Mouse (Mus musculus) MEL (cell line): ENCODE data around the gene Dis3l2. TPM values are rescaled to one million over a fixed set of nuclear protein-coding genes. Genes with fewer than 3 reads are reported as not detected.

Source experiments
- DNase-seq: peaks from one replicate; pipeline ENCODE4 v3.0.0; 2011; ENCODE audit warnings: low read depth, low spot score
- H3K27ac ChIP-seq: 2 replicates; pipeline ENCODE4 v1.5.1; 2012; ENCODE audit warnings: low read depth, mild to moderate bottlenecking, control low read depth, low read length, moderate library complexity; ENCODE audit not compliant: control insufficient read depth
- H3K27me3 ChIP-seq, 2 experiments: fragments of 150-350 bp in 1 of 2; sonication (generic) in 1 of 2; 2 replicates each; pipeline ENCODE4 v1.6.1; 2012; ENCODE audit warnings: low read length in 2 of 2, mild to moderate bottlenecking in 2 of 2, improper control_type of control experiment in 1 of 2, moderate library complexity in 1 of 2; ENCODE audit not compliant: insufficient read depth in 2 of 2, control insufficient read depth in 1 of 2
- H3K36me3 ChIP-seq, 2 experiments: 2 replicates each; pipeline ENCODE4 v1.6.1; 2012 to 2014; ENCODE audit warnings: low read length in 2 of 2, improper control_type of control experiment in 1 of 2, inconsistent platforms in 1 of 2, mild to moderate bottlenecking in 1 of 2; ENCODE audit not compliant: insufficient read depth in 2 of 2, control insufficient read depth in 1 of 2
- H3K4me1 ChIP-seq, 2 experiments: fragments of 150-350 bp in 1 of 2; sonication (generic) in 1 of 2; 2 replicates each; pipeline ENCODE4 v1.6.1; 2012; ENCODE audit warnings: low read length in 2 of 2, improper control_type of control experiment in 1 of 2, mild to moderate bottlenecking in 1 of 2; ENCODE audit not compliant: insufficient read depth in 2 of 2, control insufficient read depth in 1 of 2
- H3K4me3 ChIP-seq, 2 experiments: fragments of 150-350 bp in 1 of 2; sonication (generic) in 1 of 2; 2 replicates each; pipeline ENCODE4 v1.5.1; 2012; ENCODE audit warnings: low read depth in 2 of 2, low read length in 2 of 2, mild to moderate bottlenecking in 2 of 2, moderate library complexity in 2 of 2, control low read depth in 1 of 2, improper control_type of control experiment in 1 of 2; ENCODE audit not compliant: control insufficient read depth in 1 of 2, insufficient read depth in 1 of 2
- H3K79me2 ChIP-seq: 2 replicates; pipeline ENCODE4 v1.6.1; 2012; ENCODE audit warnings: mild to moderate bottlenecking, low read length, moderate library complexity; ENCODE audit not compliant: control insufficient read depth, poor library complexity, insufficient read depth
- H3K9ac ChIP-seq: 2 replicates; pipeline ENCODE4 v1.6.1; 2012; ENCODE audit warnings: low read depth, mild to moderate bottlenecking, control low read depth, low read length, moderate library complexity; ENCODE audit not compliant: control insufficient read depth, poor library complexity, severe bottlenecking
- H3K9me3 ChIP-seq: fragments of 150-350 bp; sonication (generic); replicated peaks from 2 replicates; pipeline ENCODE4 v1.6.1; 2012; ENCODE audit warnings: mild to moderate bottlenecking, low read length, improper control_type of control experiment, moderate library complexity; ENCODE audit not compliant: insufficient read depth
- BHLHE40 ChIP-seq: IDR thresholded peaks from 2 replicates; pipeline ENCODE4 v1.6.1; 2012; ENCODE audit warnings: low read depth, mild to moderate bottlenecking, inconsistent platforms, low read length, improper control_type of control experiment, borderline replicate concordance
- CHD1 ChIP-seq: IDR thresholded peaks from 2 replicates; pipeline ENCODE4 v1.6.1; 2012; ENCODE audit warnings: low read depth, mild to moderate bottlenecking, inconsistent platforms, low read length, improper control_type of control experiment
- CHD2 ChIP-seq: IDR thresholded peaks from 2 replicates; pipeline ENCODE4 v1.6.1; 2011; ENCODE audit warnings: low read length, improper control_type of control experiment
- CTCF ChIP-seq, 3 experiments: IDR thresholded peaks in 2 of 3; conservative IDR thresholded peaks in 1 of 3; 2 replicates each; pipeline ENCODE4 v1.5.1; 2011 to 2012; ENCODE audit warnings: low read length in 3 of 3, low read depth in 2 of 3, mild to moderate bottlenecking in 2 of 3, improper control_type of control experiment in 1 of 3, inconsistent platforms in 1 of 3, mixed read lengths in 1 of 3, moderate library complexity in 1 of 3; ENCODE audit not compliant: control insufficient read depth in 1 of 3, insufficient read depth in 1 of 3, poor library complexity in 1 of 3, severe bottlenecking in 1 of 3
- EP300 ChIP-seq, 2 experiments: IDR thresholded peaks; 2 replicates each; pipeline ENCODE4 v1.6.1; 2011; ENCODE audit warnings: improper control_type of control experiment in 2 of 2, low read length in 2 of 2, low read depth in 1 of 2, mild to moderate bottlenecking in 1 of 2
- ETS1 ChIP-seq: IDR thresholded peaks from 2 replicates; pipeline ENCODE4 v1.6.1; 2012; ENCODE audit warnings: low read depth, mild to moderate bottlenecking, inconsistent platforms, low read length, improper control_type of control experiment, moderate library complexity
- JUND ChIP-seq: IDR thresholded peaks from 2 replicates; pipeline ENCODE4 v1.6.1; 2011; ENCODE audit warnings: low read depth, mild to moderate bottlenecking, improper control_type of control experiment, low read length
- MAFK ChIP-seq: IDR thresholded peaks from 2 replicates; pipeline ENCODE4 v1.6.1; 2011; ENCODE audit warnings: low read depth, mild to moderate bottlenecking, low read length, improper control_type of control experiment, borderline replicate concordance
- MAX ChIP-seq: IDR thresholded peaks from 2 replicates; pipeline ENCODE4 v1.6.1; 2011; ENCODE audit warnings: low read length, improper control_type of control experiment
- MAZ ChIP-seq: IDR thresholded peaks from 2 replicates; pipeline ENCODE4 v1.6.1; 2012; ENCODE audit warnings: low read depth, mild to moderate bottlenecking, inconsistent platforms, low read length, improper control_type of control experiment
- MXI1 ChIP-seq: IDR thresholded peaks from 2 replicates; pipeline ENCODE4 v1.6.1; 2011; ENCODE audit warnings: mild to moderate bottlenecking, low read depth, low read length, improper control_type of control experiment
- MYB ChIP-seq: IDR thresholded peaks from 2 replicates; pipeline ENCODE4 v1.6.1; 2011; ENCODE audit warnings: mild to moderate bottlenecking, low read depth, low read length, improper control_type of control experiment
- NELFE ChIP-seq: IDR thresholded peaks from 2 replicates; pipeline ENCODE4 v1.6.1; 2011; ENCODE audit warnings: low read depth, low read length, improper control_type of control experiment
- NRF1 ChIP-seq: IDR thresholded peaks from 2 replicates; pipeline ENCODE4 v1.6.1; 2014; ENCODE audit warnings: low read depth, mild to moderate bottlenecking, inconsistent platforms, low read length, improper control_type of control experiment, moderate library complexity; ENCODE audit not compliant: poor library complexity, insufficient read depth, severe bottlenecking
- POLR2A ChIP-seq, 2 experiments: IDR thresholded peaks; 2 replicates each; pipeline ENCODE4 v1.6.1; 2011 to 2012; ENCODE audit warnings: low read length in 2 of 2, mild to moderate bottlenecking in 2 of 2, control low read depth in 1 of 2, improper control_type of control experiment in 1 of 2, low read depth in 1 of 2, moderate library complexity in 1 of 2; ENCODE audit not compliant: control insufficient read depth in 1 of 2, insufficient read depth in 1 of 2, poor library complexity in 1 of 2
- POLR2AphosphoS2 ChIP-seq: IDR thresholded peaks from 2 replicates; pipeline ENCODE4 v1.6.1; 2011; ENCODE audit warnings: low read length, improper control_type of control experiment
- RCOR1 ChIP-seq: IDR thresholded peaks from 2 replicates; pipeline ENCODE4 v1.6.1; 2012; ENCODE audit warnings: low read depth, mild to moderate bottlenecking, inconsistent platforms, low read length, improper control_type of control experiment
- SMC3 ChIP-seq: IDR thresholded peaks from 2 replicates; pipeline ENCODE4 v1.6.1; 2011; ENCODE audit warnings: low read depth, low read length, improper control_type of control experiment
- TAL1 ChIP-seq: IDR thresholded peaks from 2 replicates; pipeline ENCODE4 v1.6.1; 2012; ENCODE audit warnings: mild to moderate bottlenecking, inconsistent platforms, low read length, moderate library complexity, mixed read lengths
- TCF12 ChIP-seq: IDR thresholded peaks from 2 replicates; pipeline ENCODE4 v1.6.1; 2014; ENCODE audit warnings: low read depth, mild to moderate bottlenecking, inconsistent platforms, low read length, improper control_type of control experiment, moderate library complexity
- USF1 ChIP-seq: IDR thresholded peaks from 2 replicates; pipeline ENCODE4 v1.6.1; 2014; ENCODE audit warnings: low read depth, mild to moderate bottlenecking, inconsistent platforms, low read length, improper control_type of control experiment, moderate library complexity
- USF2 ChIP-seq, 2 experiments: IDR thresholded peaks; 2 replicates each; pipeline ENCODE4 v1.6.1; 2011 to 2012; ENCODE audit warnings: improper control_type of control experiment in 2 of 2, low read length in 2 of 2, borderline replicate concordance in 1 of 2, inconsistent platforms in 1 of 2, low read depth in 1 of 2, mild to moderate bottlenecking in 1 of 2; ENCODE audit not compliant: insufficient read depth in 1 of 2
- ZC3H11A ChIP-seq: IDR thresholded peaks from 2 replicates; pipeline ENCODE4 v1.6.1; 2012; ENCODE audit warnings: low read depth, mild to moderate bottlenecking, inconsistent platforms, low read length, improper control_type of control experiment
- ZKSCAN1 ChIP-seq: IDR thresholded peaks from 2 replicates; pipeline ENCODE4 v1.6.1; 2012; ENCODE audit warnings: low read depth, mild to moderate bottlenecking, inconsistent platforms, low read length, improper control_type of control experiment, moderate library complexity
- ZNF384 ChIP-seq: IDR thresholded peaks from 2 replicates; pipeline ENCODE4 v1.6.1; 2012; ENCODE audit warnings: low read depth, mild to moderate bottlenecking, inconsistent platforms, low read length, improper control_type of control experiment
- polyA plus RNA-seq, 2 experiments: library from polyadenylated mRNA; stranded (reverse) in 1 of 2; unstranded in 1 of 2; fragments of >175 nt in 1 of 2; fragments of >200 nt in 1 of 2; gene quantifications; 2 replicates each; pipeline versions ENCODE4 v1.2.1 to v1.2.4; 2012; ENCODE audit warnings: low replicate concordance in 2 of 2, low read depth in 1 of 2; ENCODE audit not compliant: insufficient read length in 2 of 2, insufficient read depth in 1 of 2, missing spikeins in 1 of 2
- total RNA-seq: library from RNA; depleted of rRNA; stranded (reverse); fragments of 300-350 nt; gene quantifications from 2 replicates; pipeline ENCODE4 v1.2.3, GENCODE M21; 2012

The Dis3l2 gene
- total and polyA plus RNA-seq, 3 experiments: 16.9 to 17.3 TPM; not detected in 1

GRCm38 (mm10) chr1:86754335-86754734 is 50.7 kb downstream of the Dis3l2 start:
- Histone ChIP-seq H3K9me3 (no peaks in the 10 kb centered on the region), H3K27ac (no peak overlapping the region), H3K9ac (no peak overlapping the region), H3K4me3 (no peak overlapping the region), H3K27me3 (no peaks in the 10 kb centered on the region), H3K79me2 (no peaks in the 10 kb centered on the region), H3K36me3 (0 out of 4 replicates have a peak, but pooled peaks cover 0 to 4% of the 10 kb centered on the region in 2 experiments), H3K4me1 (no peaks in the 10 kb centered on the region)
- TF ChIP-seq USF2 (IDR thresholded peaks at IDR 0.05; ENCODE audit: borderline replicate concordance in 1 of 2, insufficient read depth in 1 of 2, low read depth in 1 of 2, low read length in 2 of 2): no peak
- TF ChIP-seq ETS1: no peak
- no peak for TF ChIP-seq EP300 (IDR thresholded peaks at IDR 0.05; ENCODE audit: low read depth in 1 of 2, low read length in 2 of 2)
- TF ChIP-seq USF1: no peak
- TF ChIP-seq SMC3: no peak
- TF ChIP-seq MAFK: no peak
- no peak for TF ChIP-seq JUND
- TF ChIP-seq CTCF (IDR thresholded peaks at IDR 0.05 in 2 of 3, conservative IDR thresholded peaks at IDR 0.05 in 1 of 3; ENCODE audit: control insufficient read depth in 1 of 3, insufficient read depth in 1 of 3, low read depth in 2 of 3, low read length in 3 of 3, poor library complexity in 1 of 3, severe bottlenecking in 1 of 3): no peak
- TF ChIP-seq RCOR1: no peak
- no peak for TF ChIP-seq NELFE
- no peak for TF ChIP-seq MXI1
- no peak for TF ChIP-seq ZNF384
- no peak for DNase-seq

- no peak for TF ChIP-seq POLR2AphosphoS2
- no peak for TF ChIP-seq USF2 (IDR thresholded peaks at IDR 0.05; ENCODE audit: borderline replicate concordance in 1 of 2, insufficient read depth in 1 of 2, low read depth in 1 of 2, low read length in 2 of 2)
- TF ChIP-seq MYB: no peak
- no peak for TF ChIP-seq RCOR1
- Histone ChIP-seq H3K9me3 (no peaks in the 10 kb centered on the region), H3K27me3 (no peaks in the 10 kb centered on the region), H3K36me3 (peaks cover 0 to 8% of the 10 kb centered on the region in 2 experiments; a peak in 1 of 4 replicates), H3K79me2 (no peaks in the 10 kb centered on the region), H3K4me3 (no peak overlapping the region), H3K9ac (no peak overlapping the region), H3K4me1 (no peaks in the 10 kb centered on the region), H3K27ac (no peak overlapping the region)
- DNase-seq: no peak
These were observed 54.5 kb downstream of the Dis3l2 start for GRCm38 (mm10) chr1:86758091-86758490.

- Histone ChIP-seq H3K27ac (no peak overlapping the region), H3K79me2 (no peaks in the 10 kb centered on the region), H3K4me3 (no peak overlapping the region), H3K27me3 (no peaks in the 10 kb centered on the region), H3K9ac (no peak overlapping the region), H3K9me3 (no peaks in the 10 kb centered on the region), H3K36me3 (peaks cover 0 to 7% of the 10 kb centered on the region in 2 experiments; a peak in 2 of 4 replicates), H3K4me1 (no peaks in the 10 kb centered on the region)
- peak; percentile 12 for DNase-seq
- no peak for TF ChIP-seq NRF1
- TF ChIP-seq POLR2AphosphoS2: no peak
- TF ChIP-seq BHLHE40: no peak
- no peak for TF ChIP-seq NELFE
- TF ChIP-seq ZKSCAN1: no peak
- TF ChIP-seq CHD2: no peak
- TF ChIP-seq ZC3H11A: no peak
- no peak for TF ChIP-seq TAL1
- no peak for TF ChIP-seq CTCF (IDR thresholded peaks at IDR 0.05 in 2 of 3, conservative IDR thresholded peaks at IDR 0.05 in 1 of 3; ENCODE audit: control insufficient read depth in 1 of 3, insufficient read depth in 1 of 3, low read depth in 2 of 3, low read length in 3 of 3, poor library complexity in 1 of 3, severe bottlenecking in 1 of 3)
- TF ChIP-seq TCF12: no peak
- no peak for TF ChIP-seq MAX
- TF ChIP-seq RCOR1: no peak
- TF ChIP-seq MAFK: no peak
- no peak for TF ChIP-seq MAZ
- no peak for TF ChIP-seq CHD1
- no peak for TF ChIP-seq ZNF384
- TF ChIP-seq POLR2A (IDR thresholded peaks at IDR 0.05; ENCODE audit: control insufficient read depth in 1 of 2, insufficient read depth in 1 of 2, low read depth in 1 of 2, low read length in 2 of 2, poor library complexity in 1 of 2): no peak
- no peak for TF ChIP-seq EP300 (IDR thresholded peaks at IDR 0.05; ENCODE audit: low read depth in 1 of 2, low read length in 2 of 2)
These were observed 58.6 kb downstream of the Dis3l2 start for GRCm38 (mm10) chr1:86762161-86762560.
